Mouse (Mus musculus) CH12.LX (cell line): ENCODE measurements around the gene Spop. TPM values are rescaled to one million over a fixed set of nuclear protein-coding genes. Genes with fewer than 3 reads are reported as not detected.
A peak's percentile ranks its signal among the peaks of the same experiment; 100 is the strongest.

Experiments used
- DNase-seq: peaks from one replicate; pipeline ENCODE4 v3.0.0-alpha.2; 2013; ENCODE audit errors: extremely low read depth
- H3K27ac ChIP-seq: 2 replicates; pipeline ENCODE4 v1.5.1; 2012; ENCODE audit warnings: low read depth, mild to moderate bottlenecking, control low read depth, moderate library complexity; ENCODE audit not compliant: insufficient read depth
- H3K27me3 ChIP-seq: replicated peaks from 2 replicates; pipeline ENCODE3; 2012; ENCODE audit warnings: inconsistent platforms
- H3K36me3 ChIP-seq, 2 experiments: replicated peaks in 1 of 2; 2 replicates each; pipeline versions ENCODE3 to v1.6.1; 2012; ENCODE audit warnings: inconsistent platforms in 1 of 2, low read length in 1 of 2, mild to moderate bottlenecking in 1 of 2, mixed read lengths in 1 of 2, moderate library complexity in 1 of 2; ENCODE audit not compliant: control insufficient read depth in 1 of 2, insufficient read depth in 1 of 2
- H3K4me1 ChIP-seq, 2 experiments: 2 replicates each; pipeline ENCODE4 v1.6.1; 2012; ENCODE audit warnings: inconsistent platforms in 1 of 2, moderate library complexity in 1 of 2; ENCODE audit not compliant: insufficient read depth in 2 of 2, control insufficient read depth in 1 of 2
- H3K4me2 ChIP-seq: 2 replicates; pipeline ENCODE4 v1.6.1; 2012; ENCODE audit warnings: low read depth, mild to moderate bottlenecking, control low read depth; ENCODE audit not compliant: poor library complexity, insufficient read depth, severe bottlenecking
- H3K4me3 ChIP-seq, 3 experiments: fragments of 150-350 bp in 1 of 3; sonication (generic) in 1 of 3; replicated peaks in 1 of 3; 2 replicates each; pipeline versions ENCODE3 to v1.5.1; 2011 to 2012; ENCODE audit warnings: low read depth in 2 of 3, low read length in 2 of 3, mild to moderate bottlenecking in 2 of 3, moderate library complexity in 2 of 3, control low read depth in 1 of 3, improper control_type of control experiment in 1 of 3, inconsistent platforms in 1 of 3, mixed read lengths in 1 of 3; ENCODE audit not compliant: poor library complexity in 1 of 3
- H3K79me2 ChIP-seq: replicated peaks from 2 replicates; pipeline ENCODE4 v1.6.1; 2012; ENCODE audit warnings: mild to moderate bottlenecking, moderate library complexity; ENCODE audit not compliant: control insufficient read depth, poor library complexity, insufficient read depth, severe bottlenecking; ENCODE audit errors: extremely low read depth
- H3K9ac ChIP-seq: 2 replicates; pipeline ENCODE4 v1.6.1; 2012; ENCODE audit warnings: low read depth, mild to moderate bottlenecking, control low read depth, moderate library complexity; ENCODE audit not compliant: insufficient read depth
- H3K9me3 ChIP-seq: replicated peaks from 2 replicates; pipeline ENCODE3; 2012; ENCODE audit warnings: low read length, inconsistent platforms, mixed read lengths
- CHD2 ChIP-seq: IDR thresholded peaks from 2 replicates; pipeline ENCODE4 v1.6.1; 2011; ENCODE audit warnings: low read length, improper control_type of control experiment
- CTCF ChIP-seq, 2 experiments: IDR thresholded peaks in 1 of 2; conservative IDR thresholded peaks in 1 of 2; 2 replicates each; pipeline ENCODE4 v1.5.1; 2011 to 2012; ENCODE audit warnings: low read depth in 2 of 2, low read length in 2 of 2, improper control_type of control experiment in 1 of 2, inconsistent platforms in 1 of 2, mild to moderate bottlenecking in 1 of 2, moderate library complexity in 1 of 2
- ELF1 ChIP-seq: IDR thresholded peaks from 2 replicates; pipeline ENCODE4 v1.6.1; 2014; ENCODE audit warnings: low read depth, mild to moderate bottlenecking, inconsistent platforms, low read length, improper control_type of control experiment
- GABPA ChIP-seq: IDR thresholded peaks from 2 replicates; pipeline ENCODE4 v1.6.1; 2012; ENCODE audit warnings: low read depth, low read length, improper control_type of control experiment, inconsistent platforms; ENCODE audit not compliant: insufficient replicate concordance
- MAZ ChIP-seq: IDR thresholded peaks from 2 replicates; pipeline ENCODE4 v1.6.1; 2012; ENCODE audit warnings: low read depth, mild to moderate bottlenecking, inconsistent platforms, low read length, improper control_type of control experiment, moderate library complexity
- PAX5 ChIP-seq: IDR thresholded peaks from 2 replicates; pipeline ENCODE4 v1.6.1; 2012; ENCODE audit warnings: low read length, inconsistent platforms, mixed read lengths
- RAD21 ChIP-seq: IDR thresholded peaks from 2 replicates; pipeline ENCODE4 v1.6.1; 2011; ENCODE audit warnings: low read depth, mild to moderate bottlenecking, low read length, improper control_type of control experiment, moderate library complexity
- SMC3 ChIP-seq: IDR thresholded peaks from 2 replicates; pipeline ENCODE4 v1.6.1; 2011; ENCODE audit warnings: low read depth, low read length, improper control_type of control experiment
- TCF12 ChIP-seq: IDR thresholded peaks from 2 replicates; pipeline ENCODE4 v1.6.1; 2014; ENCODE audit warnings: low read depth, mild to moderate bottlenecking, inconsistent platforms, low read length, improper control_type of control experiment
- ZC3H11A ChIP-seq: IDR thresholded peaks from 2 replicates; pipeline ENCODE4 v1.6.1; 2012; ENCODE audit warnings: low read depth, mild to moderate bottlenecking, inconsistent platforms, low read length, improper control_type of control experiment
- dilution Hi-C: fragments of 300-500 bp; cut with MboI; formaldehyde crosslinking; loops from 2 replicates; pipeline ENCODE4 v1.14.3; 2020; ENCODE audit warnings: low sequenced_read_pairs; ENCODE audit not compliant: extremely low pct_unique_long_range_greater_than_20kb, extremely low pct_ligation_motif_present
- in situ Hi-C: fragments of 300-500 bp; cut with MboI; formaldehyde crosslinking; loops from 3 replicates; pipeline ENCODE4 v1.14.3; 2019; ENCODE audit warnings: low sequenced_read_pairs, low pct_ligation_motif_present, low pct_unique_long_range_greater_than_20kb, mixed read lengths
- polyA plus RNA-seq: library from polyadenylated mRNA; unstranded; fragments of >175 nt; gene quantifications from 2 replicates; pipeline ENCODE4 v1.2.1, GENCODE M21; 2012; ENCODE audit warnings: low read depth; ENCODE audit not compliant: insufficient read length
- total RNA-seq, 2 experiments: library from RNA; depleted of rRNA; stranded (reverse); fragments of 300-350 nt in 1 of 2; fragments of >200 nt in 1 of 2; gene quantifications; 2 replicates each; pipeline ENCODE4 v1.2.3; 2012 to 2014

Spop gene
- total and polyA plus RNA-seq, 3 experiments = 42.7 to 103 (median 51.9) TPM

GRCm38 (mm10) chr11:95532353-95533072, 118.6 kb downstream of the Spop start:
- H3K4me3 ChIP-seq = no peak overlapping the region
- no peaks in the 10 kb centered on the region for H3K36me3 ChIP-seq
- dilution Hi-C loops (no loop called here), in situ Hi-C loops (loop anchor here (5.0 kb wide), 2 partner anchors 50 to 120 kb away; no protein-coding TSS in a partner anchor)
- peaks cover 1% of the 10 kb centered on the region for H3K9me3 ChIP-seq
- no peak for DNase-seq
- H3K79me2 ChIP-seq = no peaks in the 10 kb centered on the region
- no peak overlapping the region for H3K4me2 ChIP-seq
- H3K4me1 ChIP-seq = peaks cover 0 to 2% of the 10 kb centered on the region in 2 experiments; a peak in 3 of 4 replicates
- TF ChIP-seq CHD2 (peak; percentile 89), GABPA (no peak)
- peaks cover 71% of the 10 kb centered on the region for H3K27me3 ChIP-seq
- H3K9ac ChIP-seq = no peak overlapping the region
- H3K27ac ChIP-seq = no peak overlapping the region

- peak overlapping the region; percentile 49 for H3K4me2 ChIP-seq
- in situ Hi-C loops (loop anchor here (5.0 kb wide), 2 partner anchors 49 to 119 kb away; no protein-coding TSS in a partner anchor), dilution Hi-C loops (no loop called here)
- H3K36me3 ChIP-seq = no peaks in the 10 kb centered on the region
- DNase-seq = peak; percentile 57
- H3K9ac ChIP-seq = no peak overlapping the region
- TF ChIP-seq MAZ (no peak), ZC3H11A (peak; percentile 42), SMC3 (peak; percentile 93), PAX5 (no peak), RAD21 (peak; percentile 98), ELF1 (no peak), TCF12 (peak; percentile 45; the same call in 1 of the 2 replicates), CTCF (conservative IDR thresholded peaks at IDR 0.05 in 1 of 2, IDR thresholded peaks at IDR 0.05 in 1 of 2; ENCODE audit: low read depth in 2 of 2, low read length in 2 of 2) (peak; percentile 99)
- H3K27ac ChIP-seq = no peak overlapping the region
- peaks cover 4% of the 10 kb centered on the region for H3K9me3 ChIP-seq
- H3K4me3 ChIP-seq = no peak overlapping the region
- H3K79me2 ChIP-seq = no peaks in the 10 kb centered on the region
- peaks cover 5 to 6% of the 10 kb centered on the region in 2 experiments for H3K4me1 ChIP-seq
- H3K27me3 ChIP-seq = peaks cover 68% of the 10 kb centered on the region
Observed at GRCm38 (mm10) chr11:95533484-95534160, 119.7 kb downstream of the Spop start.
